Mouse (Mus musculus) brain, embryonic 14.5 days (tissue): ENCODE data around the gene Etfb.

Experiments used
- CTCF ChIP-seq: fragments of 200-500 bp; IDR thresholded peaks from 2 replicates; pipeline ENCODE4 v1.5.1; 2012; ENCODE audit warnings: inconsistent platforms, mild to moderate bottlenecking, moderate library complexity, borderline replicate concordance; ENCODE audit not compliant: insufficient read depth, insufficient read length; ENCODE audit errors: extremely low read depth
- POLR2A ChIP-seq: fragments of 200-500 bp; IDR thresholded peaks from 2 replicates; pipeline ENCODE4 v1.6.1; 2012; ENCODE audit warnings: mild to moderate bottlenecking, inconsistent platforms, borderline replicate concordance; ENCODE audit not compliant: poor library complexity, insufficient read depth, insufficient read length, severe bottlenecking; ENCODE audit errors: extremely low read depth

GRCm38 (mm10) chr7:43453599-43454355, 9.9 kb downstream of the Etfb start:
- no peak for TF ChIP-seq CTCF
- TF ChIP-seq POLR2A, result no peak
